Mouse (Mus musculus) cortical plate, adult 2 months (tissue): Measurements from ENCODE around the gene Serpinb9.

Experiments used
- CTCF ChIP-seq: fragments of 200-500 bp; IDR thresholded peaks from 2 replicates; pipeline ENCODE4 v1.5.1; 2011; ENCODE audit warnings: mild to moderate bottlenecking, control low read depth, low read length; ENCODE audit not compliant: insufficient read depth; ENCODE audit errors: extremely low read depth
- POLR2A ChIP-seq: fragments of 200-500 bp; IDR thresholded peaks from 2 replicates; pipeline ENCODE4 v1.6.1; 2011; ENCODE audit warnings: mild to moderate bottlenecking, low read length, control low read depth; ENCODE audit not compliant: insufficient read depth; ENCODE audit errors: extremely low read depth

DNA sequence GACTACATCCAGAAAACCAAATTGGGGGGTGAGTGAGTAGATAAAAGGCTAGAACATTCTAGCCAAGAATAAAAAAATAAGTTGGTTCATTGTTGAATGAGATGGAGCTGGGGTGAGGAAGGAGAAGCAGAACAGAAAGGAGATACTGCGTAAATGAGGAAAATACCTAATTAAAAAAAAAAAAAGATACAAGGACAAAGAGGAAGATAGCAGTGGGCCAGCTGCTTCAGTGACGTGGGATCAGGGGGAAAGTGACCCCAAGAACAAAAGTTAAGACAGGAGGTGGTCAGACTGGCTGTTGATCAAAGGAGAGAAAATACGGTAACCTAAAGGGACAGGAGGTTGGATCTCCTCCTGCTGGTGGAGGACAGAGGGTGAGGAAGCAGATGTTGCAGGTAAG is at the start of gene Serpinb9:
- TF ChIP-seq CTCF (no peak), POLR2A (no peak)
